Mouse (Mus musculus) stomach, embryonic 14.5 days (tissue): Measurements from ENCODE around the gene Iqcf5. TPM values are rescaled to one million over a fixed set of nuclear protein-coding genes. Genes with fewer than 3 reads are reported as not detected.

Experiments used
- ATAC-seq: fragments of 200-750 bp; cut with Nextera tagmentation; 2 replicates; pipeline ENCODE4 v1.8.0; 2017; ENCODE audit warnings: low read depth, moderate TSS enrichment; ENCODE audit not compliant: insufficient number of reproducible peaks, insufficient read depth, low FRiP score
- H3K27ac ChIP-seq: fragments of 300-500 bp; sonication (generic); 2 replicates; pipeline ENCODE4 v1.5.1; 2014; ENCODE audit warnings: mild to moderate bottlenecking, low read length, moderate library complexity, mixed read lengths
- H3K27me3 ChIP-seq: fragments of 300-500 bp; sonication (generic); 2 replicates; pipeline ENCODE4 v1.6.1; 2014; ENCODE audit warnings: low read length, control low read depth, mixed read lengths; ENCODE audit not compliant: control insufficient read depth, insufficient read depth
- H3K36me3 ChIP-seq: fragments of 300-500 bp; sonication (generic); 2 replicates; pipeline ENCODE4 v1.6.1; 2014; ENCODE audit warnings: mild to moderate bottlenecking, control low read depth, low read length, moderate library complexity, mixed read lengths; ENCODE audit not compliant: control insufficient read depth, insufficient read depth
- H3K4me1 ChIP-seq: fragments of 300-500 bp; sonication (generic); 2 replicates; pipeline ENCODE4 v1.6.1; 2014; ENCODE audit warnings: low read length, control low read depth, mixed read lengths; ENCODE audit not compliant: control insufficient read depth, insufficient read depth
- H3K4me2 ChIP-seq: fragments of 300-500 bp; sonication (generic); replicated peaks from 2 replicates; pipeline ENCODE4 v1.6.1; 2014; ENCODE audit warnings: low read depth, low read length, control low read depth
- H3K4me3 ChIP-seq: fragments of 300-500 bp; sonication (generic); 2 replicates; pipeline ENCODE4 v1.5.1; 2014; ENCODE audit warnings: low read depth, low read length, control low read depth
- H3K9ac ChIP-seq: fragments of 300-500 bp; sonication (generic); replicated peaks from 2 replicates; pipeline ENCODE4 v1.6.1; 2014; ENCODE audit warnings: low read depth, mild to moderate bottlenecking, control low read depth, low read length, moderate library complexity, mixed read lengths
- H3K9me3 ChIP-seq: fragments of 300-500 bp; sonication (generic); 2 replicates; pipeline ENCODE4 v1.6.1; 2016; ENCODE audit warnings: low read depth, low read length, control low read depth; ENCODE audit not compliant: control insufficient read depth
- WGBS: fragments of 180-500 bp; shearing (Covaris S2); extraction: QIAGEN DNeasy Blood & Tissue Kit; methylation state at CpG from one replicate; pipeline ENCODE4 v1.1.7; 2014; 5-methylcytosine and 5-hydroxymethylcytosine counted together
- polyA plus RNA-seq: library from polyadenylated mRNA; unstranded; fragments of >200 nt; fragmentation: Nextera tagmentation; extraction: Ambion mirVana; gene quantifications from 2 replicates; pipeline ENCODE4 v1.2.1, GENCODE M21; 2014

The Iqcf5 gene
- polyA plus RNA-seq, result not detected in 2 replicates

- ATAC-seq, result no peak
- H3K27ac ChIP-seq, result no peak within 1 kb of the TSS
- 87% methylated on average over 4 of the region's 4 CpGs for WGBS
These were observed at the start of gene Iqcf5 for GRCm38 (mm10) chr9:106514273-106514672. Gene Iqcf5 (plus strand): TSS chr9:106514573.

DNA sequence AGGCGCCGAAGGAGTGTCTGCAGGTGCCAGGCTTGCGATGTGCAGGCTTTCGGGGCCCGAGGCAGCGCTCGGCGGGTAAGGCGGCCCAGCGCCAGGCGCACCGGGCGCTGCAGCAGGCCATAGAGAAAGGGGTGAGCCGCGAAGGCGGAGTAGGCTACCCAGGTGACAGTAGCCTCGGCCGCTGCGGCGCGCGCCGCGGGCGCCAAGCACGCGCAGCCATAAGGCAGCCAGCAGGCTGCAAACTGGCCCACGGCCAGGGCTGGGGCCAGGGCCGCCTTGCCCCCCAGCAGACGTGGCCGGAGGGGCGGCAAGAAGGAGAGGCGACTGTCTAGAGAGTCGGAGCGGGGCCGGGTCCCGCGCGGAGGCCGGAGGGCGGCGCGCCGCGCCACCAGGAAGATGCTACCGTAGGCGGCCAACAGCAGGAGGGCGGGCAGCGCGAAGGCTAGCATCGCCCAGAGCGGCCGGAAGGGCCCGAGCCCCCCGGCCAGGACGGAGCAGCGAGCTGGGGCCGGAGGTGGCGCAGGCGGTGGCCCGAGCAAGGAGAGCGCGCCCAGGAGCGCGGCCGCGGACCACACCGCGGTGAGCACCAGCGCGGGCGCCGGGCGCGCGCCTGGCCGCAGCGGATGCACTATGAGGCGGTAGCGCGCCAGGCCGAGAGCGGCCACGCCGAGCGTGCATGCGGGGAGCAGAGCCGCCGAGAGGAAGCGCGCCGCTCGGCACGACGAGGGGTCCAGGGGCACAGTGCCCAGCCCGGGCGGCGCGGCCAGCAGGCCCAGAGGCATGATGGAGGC lies 49.4 kb upstream of the Iqcf5 start:
- peak; percentile 65; the same call in 1 of the 2 replicates for ATAC-seq

More at GRCm38 (mm10) chr9:106514273-106514672, at the start of gene Iqcf5:
- no peaks in the 10 kb centered on the region for H3K36me3 ChIP-seq
- H3K9me3 ChIP-seq, result no peaks in the 10 kb centered on the region
- no peak within 1 kb of the TSS for H3K4me2 ChIP-seq
- no peaks in the 10 kb centered on the region for H3K4me1 ChIP-seq
- no peaks in the 10 kb centered on the region for H3K27me3 ChIP-seq
- H3K9ac ChIP-seq, result no peak within 1 kb of the TSS
- H3K4me3 ChIP-seq, result no peak within 1 kb of the TSS

DNA sequence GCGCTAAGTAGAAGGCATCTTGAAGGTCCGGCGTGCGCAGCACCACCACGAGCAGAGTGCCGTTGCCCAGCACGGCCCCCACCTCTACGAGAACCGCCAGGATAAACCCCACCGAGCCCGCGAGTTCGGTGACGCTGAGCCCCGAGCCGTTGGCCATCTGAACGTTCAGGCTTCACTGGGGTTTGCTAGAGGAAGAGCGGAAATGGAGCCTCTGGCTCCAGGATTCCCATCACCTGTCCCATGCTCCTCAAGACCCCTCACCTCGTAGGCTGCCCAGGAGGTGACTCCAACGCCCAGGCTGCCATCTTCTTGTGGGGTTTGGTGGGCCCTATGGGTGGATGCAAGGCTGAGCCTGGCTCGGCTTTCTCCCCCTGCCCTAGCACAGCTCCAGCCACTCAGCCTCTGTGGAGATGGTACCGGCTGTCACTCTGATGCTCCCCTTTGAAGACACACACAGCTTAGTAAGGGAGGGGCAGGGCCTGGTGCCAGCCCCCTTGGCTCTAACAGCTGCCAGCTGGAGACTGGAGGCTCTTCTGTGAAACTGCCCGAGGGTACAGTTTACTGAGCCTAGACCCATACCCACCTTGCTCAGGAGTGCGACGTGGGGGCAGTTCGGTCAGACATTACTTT lies 48.7 kb upstream of the Iqcf5 start, which contains the start of gene Gpr62:
TSS of gene Gpr62 (minus strand) at position 368 of the 630 bp plus-strand sequence.
- peak within 1 kb of the TSS; percentile 53 for H3K4me3 ChIP-seq
- H3K9me3 ChIP-seq, result no peaks in the 10 kb centered on the region
- H3K4me2 ChIP-seq, result peak within 1 kb of the TSS; percentile 98
- H3K27ac ChIP-seq, result no peak within 1 kb of the TSS
- H3K4me1 ChIP-seq, result peaks cover 5% of the 10 kb centered on the region; the same call in 1 of the 2 replicates
- ATAC-seq, result no peak
- 38% methylated on average over 26 of the region's 26 CpGs for WGBS
- H3K36me3 ChIP-seq, result peaks cover 19% of the 10 kb centered on the region
- H3K9ac ChIP-seq, result peak within 1 kb of the TSS; percentile 55
- no peaks in the 10 kb centered on the region for H3K27me3 ChIP-seq

More for the DNA sequence above, 49.4 kb upstream of the Iqcf5 start:
- Histone ChIP-seq H3K36me3 (peaks cover 20% of the 10 kb centered on the region), H3K27ac (no peak overlapping the region), H3K9me3 (no peaks in the 10 kb centered on the region), H3K27me3 (no peaks in the 10 kb centered on the region), H3K9ac (peak overlapping the region; percentile 55), H3K4me3 (peak overlapping the region; percentile 53), H3K4me1 (peaks cover 5% of the 10 kb centered on the region; the same call in 1 of the 2 replicates), H3K4me2 (peak overlapping the region; percentile 98)
- WGBS, result 2% methylated on average over 92 of the region's 99 CpGs

GRCm38 (mm10) chr9:106466721-106467120 lies 47.7 kb upstream of the Iqcf5 start:
- Histone ChIP-seq H3K36me3 (peaks cover 17% of the 10 kb centered on the region), H3K9me3 (no peaks in the 10 kb centered on the region), H3K27me3 (no peaks in the 10 kb centered on the region), H3K4me1 (peaks cover 7% of the 10 kb centered on the region), H3K27ac (no peak overlapping the region), H3K9ac (no peak overlapping the region), H3K4me2 (no peak overlapping the region), H3K4me3 (no peak overlapping the region)
- no peak for ATAC-seq
- 83% methylated on average over 6 of the region's 6 CpGs for WGBS

DNA sequence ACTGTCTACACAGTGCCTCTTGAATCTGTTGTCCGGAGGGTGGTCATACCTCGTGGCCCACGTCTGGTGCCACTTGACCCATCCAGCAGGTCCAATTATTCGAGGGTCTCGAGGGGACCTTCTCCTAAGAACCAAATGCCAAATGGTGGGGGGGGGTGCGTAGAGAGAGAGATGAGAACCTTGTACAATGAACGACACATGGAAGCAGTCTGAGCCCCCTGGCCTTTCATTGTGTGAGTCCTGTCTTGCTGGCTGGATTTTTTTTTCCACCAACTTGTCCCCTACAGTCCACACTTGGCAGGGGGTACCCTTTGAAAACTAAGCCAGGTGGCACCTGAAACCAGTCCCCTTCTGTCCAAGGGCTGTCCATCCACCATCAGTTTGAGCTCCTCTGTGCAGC lies 46.6 kb upstream of the Iqcf5 start:
- Histone ChIP-seq H3K9me3 (no peaks in the 10 kb centered on the region), H3K4me2 (no peak overlapping the region), H3K9ac (no peak overlapping the region), H3K4me3 (no peak overlapping the region), H3K27me3 (no peaks in the 10 kb centered on the region), H3K36me3 (peaks cover 8% of the 10 kb centered on the region), H3K4me1 (peaks cover 14% of the 10 kb centered on the region), H3K27ac (no peak overlapping the region)
- 91% methylated on average over 7 of the region's 7 CpGs for WGBS
- ATAC-seq, result no peak

DNA sequence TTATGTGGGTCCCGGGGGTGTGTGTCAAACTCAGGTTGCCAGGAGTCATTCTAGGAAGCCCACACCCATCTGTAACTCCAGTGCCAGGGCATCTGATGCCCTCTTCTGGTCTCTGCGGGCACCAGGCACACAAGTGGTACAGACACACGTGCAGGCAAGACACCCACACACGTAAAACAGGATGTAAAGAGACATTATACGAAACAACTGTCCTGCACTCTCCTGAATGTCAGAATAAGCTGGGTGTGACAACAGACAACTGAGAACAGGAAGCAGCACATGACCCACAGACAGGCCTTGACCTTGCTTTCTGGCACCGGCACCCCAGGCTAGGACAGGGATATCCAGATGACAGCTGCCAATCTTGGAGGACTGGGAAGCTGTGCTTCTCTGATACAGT lies 45.1 kb upstream of the Iqcf5 start:
- H3K4me3 ChIP-seq, result no peak overlapping the region
- no peak overlapping the region for H3K4me2 ChIP-seq
- no peaks in the 10 kb centered on the region for H3K36me3 ChIP-seq
- no peak overlapping the region for H3K9ac ChIP-seq
- H3K4me1 ChIP-seq, result peaks cover 16% of the 10 kb centered on the region
- no peak overlapping the region for H3K27ac ChIP-seq
- no peaks in the 10 kb centered on the region for H3K27me3 ChIP-seq
- no peaks in the 10 kb centered on the region for H3K9me3 ChIP-seq
- ATAC-seq, result no peak
- WGBS, result 72% methylated on average over 6 of the region's 6 CpGs

DNA sequence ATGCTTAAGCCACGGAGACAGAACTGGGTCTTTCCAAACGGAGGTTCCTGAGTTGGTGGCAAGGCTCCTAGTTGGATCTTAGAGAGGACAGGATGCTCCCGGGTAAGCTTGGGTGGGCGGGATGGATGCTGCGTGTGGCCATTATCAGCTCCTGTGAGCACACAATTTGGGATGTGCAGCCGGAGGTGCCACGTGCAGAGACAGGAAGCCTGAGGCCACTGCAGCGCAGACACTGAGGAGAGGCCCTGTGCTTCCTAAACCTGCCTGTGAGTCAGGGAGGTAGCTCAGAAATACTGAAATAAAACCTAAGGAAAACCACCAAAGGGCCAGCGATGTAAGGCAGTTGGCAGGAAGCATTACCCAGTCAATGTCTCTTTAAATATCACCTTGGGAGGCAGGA lies 44.6 kb upstream of the Iqcf5 start:
- H3K36me3 ChIP-seq, result no peaks in the 10 kb centered on the region
- H3K9ac ChIP-seq, result no peak overlapping the region
- ATAC-seq, result no peak
- H3K27ac ChIP-seq, result no peak overlapping the region
- 68% methylated on average over 9 of the region's 9 CpGs for WGBS
- no peak overlapping the region for H3K4me2 ChIP-seq
- H3K4me1 ChIP-seq, result peaks cover 16% of the 10 kb centered on the region
- no peaks in the 10 kb centered on the region for H3K9me3 ChIP-seq
- no peak overlapping the region for H3K4me3 ChIP-seq
- H3K27me3 ChIP-seq, result no peaks in the 10 kb centered on the region

GRCm38 (mm10) chr9:106470991-106471750 lies 43.2 kb upstream of the Iqcf5 start:
- Histone ChIP-seq H3K27ac (no peak overlapping the region), H3K36me3 (no peaks in the 10 kb centered on the region), H3K4me3 (no peak overlapping the region), H3K4me1 (peaks cover 21% of the 10 kb centered on the region), H3K4me2 (0 out of 2 replicates have a peak overlapping the region, but pooled peaks have one; percentile 8), H3K9me3 (no peaks in the 10 kb centered on the region), H3K27me3 (no peaks in the 10 kb centered on the region), H3K9ac (no peak overlapping the region)
- no peak for ATAC-seq
- WGBS, result 67% methylated on average over 14 of the region's 14 CpGs
